Mouse (Mus musculus) thymus, postnatal 25 days (tissue): ENCODE results near the gene Plod3.

Source experiments
- DNase-seq: peaks from one replicate; pipeline ENCODE4 v3.0.0; 2022

The Plod3 gene

GRCm38 (mm10) chr5:136965686-136966085 is 21.1 kb upstream of the Plod3 start:
- no peak for DNase-seq

GRCm38 (mm10) chr5:136966331-136966730 is 20.5 kb upstream of the Plod3 start, which contains the start of gene Cldn15:
TSS of gene Cldn15 (plus strand) at chr5:136966616.
- no peak for DNase-seq

GRCm38 (mm10) chr5:136966861-136967455 is 19.9 kb upstream of the Plod3 start:
- DNase-seq: no peak

GRCm38 (mm10) chr5:136967592-136967991 is 19.2 kb upstream of the Plod3 start:
- no peak for DNase-seq

DNA sequence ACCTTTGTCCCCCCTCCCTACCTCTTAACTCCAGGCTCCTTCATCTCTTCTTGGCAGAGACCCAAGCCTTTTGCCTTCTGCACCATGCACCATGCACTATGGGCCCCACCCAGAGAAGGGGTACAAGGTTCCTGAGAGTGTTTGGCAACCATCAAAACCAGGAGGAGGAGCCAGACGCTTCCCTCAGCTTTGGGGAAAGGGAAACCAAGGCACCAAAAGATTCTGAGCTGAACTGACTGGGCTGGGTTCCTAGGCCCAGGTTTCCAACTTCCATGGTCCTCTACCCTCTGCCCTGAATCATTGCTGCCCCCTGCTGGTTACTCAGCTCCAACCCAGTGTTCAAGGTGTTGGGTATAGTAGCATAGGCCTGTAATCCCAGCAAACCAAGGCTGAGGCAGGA is 16.1 kb upstream of the Plod3 start:
- DNase-seq: peak; percentile 68

- no peak for DNase-seq
Measured at GRCm38 (mm10) chr5:136973670-136974069, 13.1 kb upstream of the Plod3 start.

DNA sequence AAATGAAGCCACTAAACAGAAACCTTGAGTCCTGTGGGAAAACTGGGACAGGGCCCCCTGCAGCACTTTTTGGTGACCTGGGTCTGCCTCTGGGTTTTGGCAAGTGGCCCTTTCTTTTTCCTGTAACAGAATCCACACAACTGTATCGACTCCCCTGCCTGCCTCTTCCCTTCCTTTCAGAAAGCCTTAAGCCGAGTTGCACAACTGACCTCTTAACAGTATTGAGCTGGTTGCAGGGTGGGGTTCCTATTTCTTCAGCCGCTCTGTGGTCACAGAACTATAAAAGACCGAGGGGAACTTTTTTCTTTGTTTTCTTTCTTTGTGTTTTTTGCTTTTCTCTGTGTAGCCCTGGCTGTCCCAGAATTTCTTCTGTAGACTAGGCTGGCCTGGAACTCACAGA is 9.1 kb upstream of the Plod3 start:
- no peak for DNase-seq

GRCm38 (mm10) chr5:136979762-136980161 is 7.1 kb upstream of the Plod3 start:
- no peak for DNase-seq

DNA sequence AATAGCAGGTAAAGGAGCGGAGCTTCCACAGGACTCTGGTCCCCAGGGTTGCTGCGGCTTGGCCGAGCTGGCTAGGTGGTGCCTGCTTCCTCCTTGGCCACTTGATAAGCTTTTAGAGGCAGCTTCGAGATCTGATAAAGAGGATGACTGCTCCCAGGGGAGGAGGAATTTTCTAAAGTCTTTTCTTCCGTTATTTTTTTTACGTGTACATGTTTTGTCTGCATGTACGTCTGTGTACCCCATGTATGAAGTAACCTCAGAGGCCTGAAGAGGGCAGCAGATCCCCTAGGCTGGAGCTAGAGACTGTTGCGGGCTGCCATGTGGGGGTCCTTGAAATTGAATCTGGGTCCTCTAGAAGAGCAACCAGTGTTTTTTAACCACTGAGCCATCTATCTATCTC is 5.8 kb upstream of the Plod3 start:
- DNase-seq: no peak

GRCm38 (mm10) chr5:136982338-136982930 is 4.4 kb upstream of the Plod3 start:
- peak; percentile 47 for DNase-seq

GRCm38 (mm10) chr5:136984828-136985227 is 2.0 kb upstream of the Plod3 start:
- DNase-seq: no peak

DNA sequence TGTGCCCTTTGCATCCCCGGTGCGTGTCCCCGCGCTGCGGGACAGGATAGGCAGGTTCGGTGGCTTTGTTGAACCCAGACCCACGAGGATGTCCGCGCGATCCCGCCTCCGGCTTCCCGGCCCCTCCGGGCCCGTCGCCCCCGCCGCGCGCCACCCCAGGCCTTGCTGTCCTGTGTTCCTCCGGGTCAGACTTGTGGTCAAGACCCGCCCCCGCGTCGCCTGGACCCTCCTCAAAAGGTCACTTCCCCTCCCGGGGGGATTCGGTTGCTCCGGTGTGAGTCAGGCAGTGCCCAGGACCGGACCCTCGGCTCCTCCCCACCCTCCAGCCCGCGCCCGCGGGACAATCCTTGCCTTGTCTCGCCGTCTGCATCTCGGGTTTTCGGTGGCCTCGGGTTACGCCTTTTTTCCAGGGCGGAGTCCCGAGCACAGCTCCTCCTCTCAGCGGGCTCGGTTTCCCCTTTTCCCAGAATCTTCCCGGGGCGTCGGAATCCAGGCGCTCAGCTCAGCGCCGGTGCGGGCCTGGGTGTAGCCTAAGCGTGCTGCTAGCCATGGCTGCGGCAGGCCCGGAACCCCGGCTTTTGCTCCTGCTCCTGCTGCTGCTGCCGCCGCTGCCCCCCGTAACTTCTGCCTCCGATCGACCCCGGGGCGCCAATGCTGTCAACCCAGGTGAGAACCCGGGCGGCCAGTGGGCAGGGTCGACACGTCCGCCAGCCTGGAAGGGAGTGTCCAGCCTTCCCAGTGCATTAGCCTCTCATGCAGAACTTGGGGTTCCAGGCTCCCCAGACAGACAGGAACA is 517 bp downstream of the Plod3 start:
- no peak for DNase-seq

DNA sequence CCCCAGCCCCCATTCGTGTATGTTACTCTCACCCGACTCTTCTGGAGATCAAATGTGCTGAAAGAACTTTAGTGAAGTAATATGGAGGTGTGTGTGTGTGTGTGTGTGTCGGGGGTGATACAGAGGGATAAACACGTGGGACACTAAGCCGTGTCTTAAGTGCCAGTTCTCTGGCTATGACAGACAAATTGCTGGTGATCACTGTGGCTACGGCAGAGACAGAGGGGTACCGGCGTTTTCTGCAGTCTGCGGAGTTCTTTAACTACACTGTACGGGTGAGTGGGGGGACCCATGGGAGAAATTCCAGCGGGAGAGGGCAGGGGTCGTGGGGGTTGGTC is 1.1 kb downstream of the Plod3 start, which contains the start of gene Znhit1:
Gene Znhit1 (minus strand): TSS at position 88 of the 338 bp plus-strand sequence.
- peak; percentile 8 for DNase-seq

DNA sequence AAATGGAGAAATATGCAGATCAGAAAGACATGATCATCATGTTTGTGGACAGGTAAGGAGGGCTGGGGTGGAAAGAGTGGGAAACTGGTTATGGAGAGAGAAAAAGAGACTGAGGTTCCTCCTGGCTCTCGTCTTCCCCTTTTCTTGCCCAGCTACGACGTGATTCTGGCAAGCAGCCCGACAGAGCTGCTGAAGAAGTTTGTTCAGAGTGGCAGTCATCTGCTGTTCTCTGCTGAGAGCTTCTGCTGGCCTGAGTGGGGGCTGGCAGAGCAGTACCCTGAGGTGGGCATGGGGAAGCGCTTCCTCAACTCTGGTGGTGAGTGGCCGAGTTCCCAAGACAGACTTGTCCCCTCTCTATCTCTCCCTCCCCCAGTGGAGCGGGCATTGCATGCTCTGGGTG is 1.6 kb downstream of the Plod3 start:
- DNase-seq: no peak

- DNase-seq: no peak
Measured at GRCm38 (mm10) chr5:136989801-136990200, 3.0 kb downstream of the Plod3 start.

- DNase-seq: no peak
Measured at GRCm38 (mm10) chr5:136999449-136999848, 12.6 kb downstream of the Plod3 start.

DNA sequence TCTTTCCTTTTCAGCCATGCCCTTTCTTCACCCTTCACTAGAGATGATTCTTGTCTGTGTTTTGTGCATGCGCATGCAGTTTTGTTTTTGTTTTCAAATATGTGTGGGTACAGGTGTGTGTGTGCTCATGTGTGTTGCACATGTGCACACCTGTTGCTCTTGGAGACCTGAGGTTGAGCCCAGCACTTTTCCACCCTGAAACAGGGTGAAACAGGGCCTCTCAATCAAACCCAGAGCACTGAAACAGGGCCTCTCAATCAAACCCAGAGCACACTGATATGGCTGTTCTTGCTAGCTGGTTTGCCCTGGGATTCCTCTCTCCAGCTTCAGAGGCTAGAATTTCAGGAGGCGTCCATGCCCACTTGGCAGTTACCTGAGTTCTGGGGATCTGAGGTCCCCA is 13.8 kb downstream of the Plod3 start:
- DNase-seq: no peak

- DNase-seq: no peak
Measured at GRCm38 (mm10) chr5:137007276-137007675, 20.5 kb downstream of the Plod3 start.

DNA sequence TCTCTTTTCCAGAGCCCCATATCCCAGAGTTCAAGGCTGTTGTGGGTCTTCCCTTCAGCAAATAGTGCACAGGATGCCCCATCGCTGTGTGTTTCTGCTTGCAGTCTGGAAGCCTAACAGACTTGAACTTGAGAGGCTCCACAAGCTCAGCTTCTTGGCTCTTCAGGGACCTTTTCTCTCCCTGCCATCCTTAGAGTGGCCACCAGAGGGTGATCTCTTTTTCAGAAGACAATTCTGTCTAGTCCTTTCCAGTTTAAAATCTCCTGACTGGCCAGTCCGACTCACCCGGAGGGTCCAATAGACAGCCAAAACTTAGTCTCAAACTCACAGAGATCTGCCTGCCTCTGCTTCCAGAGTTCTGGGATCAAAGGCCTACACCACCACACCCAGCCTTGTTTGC is 23.2 kb downstream of the Plod3 start:
- DNase-seq: peak; percentile 39

DNA sequence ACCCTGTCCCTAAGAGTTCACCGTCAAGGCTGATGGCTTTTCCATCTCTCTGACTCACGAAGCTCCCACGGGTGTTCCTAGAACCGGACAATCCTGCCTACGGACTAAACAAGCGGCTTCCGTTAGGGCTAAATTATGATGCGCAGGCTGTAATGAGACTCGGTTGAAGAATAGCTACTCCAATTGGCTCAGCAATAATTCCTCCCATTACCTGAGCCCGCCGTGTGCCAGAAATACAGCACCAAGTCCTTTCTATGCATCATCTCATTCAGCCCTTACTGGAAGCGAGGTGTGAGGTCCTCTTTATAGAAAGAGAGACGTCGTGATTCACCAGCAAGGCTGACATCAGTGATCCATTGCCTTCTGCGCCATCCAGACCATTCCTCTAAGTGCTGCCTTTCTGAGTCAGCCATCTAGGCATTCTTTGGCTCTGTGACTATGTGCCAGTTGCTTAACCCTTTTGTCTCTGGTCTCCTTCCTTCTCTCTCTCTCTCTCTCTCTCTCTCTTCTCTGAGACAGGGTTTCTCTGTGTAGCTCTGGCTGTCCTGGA is 25.7 kb downstream of the Plod3 start:
- DNase-seq: no peak

DNA sequence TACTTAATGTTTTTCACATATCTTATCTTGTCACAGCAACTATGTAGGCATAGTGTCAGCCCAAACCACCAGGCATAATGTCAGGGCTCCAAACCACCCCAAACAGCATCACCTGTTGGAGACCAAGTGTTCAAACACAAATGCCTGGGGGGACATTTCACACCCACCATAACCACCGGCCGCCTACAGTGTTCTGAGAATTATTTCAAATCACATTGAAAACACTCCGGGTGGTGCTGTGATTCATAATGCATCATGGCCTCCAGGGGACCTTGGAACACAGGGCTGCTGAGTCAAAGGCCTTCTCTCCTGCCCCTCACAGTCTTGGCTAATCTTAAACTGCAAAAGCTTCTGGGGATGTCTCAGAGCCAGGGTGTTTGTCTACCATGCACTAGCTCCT is 29.1 kb downstream of the Plod3 start:
- DNase-seq: no peak

- DNase-seq: no peak
Measured at GRCm38 (mm10) chr5:137024318-137024717, 37.5 kb downstream of the Plod3 start.

DNA sequence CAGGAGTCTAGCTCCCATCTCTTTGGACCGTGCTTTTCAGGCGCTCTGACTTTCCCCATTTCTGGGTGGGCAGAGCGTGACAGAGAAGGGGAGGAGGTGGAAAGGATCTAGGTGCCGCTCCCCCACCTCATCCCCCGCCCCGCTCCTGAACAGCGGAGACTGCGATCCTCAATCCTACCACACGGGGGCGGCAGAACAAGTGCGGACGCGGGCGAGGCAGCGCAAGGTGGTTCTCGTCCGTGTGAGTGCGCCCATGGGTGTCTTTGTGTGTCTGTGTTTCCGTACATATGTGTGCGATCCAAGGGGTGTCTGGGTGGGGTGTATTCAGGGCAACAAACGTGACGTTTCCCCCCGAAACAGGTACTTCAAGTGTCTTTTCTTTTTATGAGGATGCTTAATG is 38.3 kb downstream of the Plod3 start:
- DNase-seq: peak; percentile 84

GRCm38 (mm10) chr5:137026092-137026491 is 39.3 kb downstream of the Plod3 start, which contains the start of gene Vgf:
TSS of gene Vgf (plus strand) at chr5:137026392.
- DNase-seq: no peak
